Mouse (Mus musculus): Measurements from ENCODE around the gene Ralgapa2. TPM values are rescaled to one million over a fixed set of nuclear protein-coding genes. Genes with fewer than 3 reads are reported as not detected.

Gene Ralgapa2
- total and polyA plus RNA-seq, 3 experiments, result 9.2 to 9.6 TPM; not detected in 1

DNA sequence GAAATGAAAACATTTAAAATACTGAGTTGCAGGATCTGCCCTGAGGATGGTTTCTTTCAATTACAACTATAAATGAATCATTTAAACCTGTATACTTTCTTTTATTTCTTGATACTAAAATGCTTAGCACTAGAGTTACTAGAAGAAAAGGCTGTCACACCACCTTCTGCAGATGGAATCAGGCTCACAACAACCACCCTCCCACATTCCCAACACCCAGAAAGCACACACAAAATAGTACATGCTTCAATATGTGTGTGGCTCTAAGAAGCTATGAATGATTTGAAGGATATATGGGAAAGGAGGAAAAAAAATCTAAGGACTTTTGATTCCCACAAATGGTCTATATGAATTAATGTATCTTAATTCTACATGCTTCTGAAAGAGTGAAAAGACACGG lies 174.6 kb downstream of the Ralgapa2 start:
- no peaks in the 10 kb centered on the region for H3K79me2 ChIP-seq (ENCODE audit: control insufficient read depth, insufficient read depth, low read length, poor library complexity)
- no peaks in the 10 kb centered on the region; a peak in 1 of 4 replicates for H3K36me3 ChIP-seq (ENCODE audit: control insufficient read depth in 1 of 2, insufficient read depth in 2 of 2, low read length in 2 of 2)
- H3K27ac ChIP-seq (ENCODE audit: control insufficient read depth, low read depth, low read length), result no peak overlapping the region
- no peak overlapping the region for H3K9ac ChIP-seq (ENCODE audit: control insufficient read depth, low read depth, low read length, poor library complexity, severe bottlenecking)
- no peak for TF ChIP-seq JUND (IDR thresholded peaks at IDR 0.05; ENCODE audit: low read depth, low read length)
- TF ChIP-seq POLR2AphosphoS5 (IDR thresholded peaks at IDR 0.05; ENCODE audit: borderline replicate concordance, low read depth, low read length), result no peak
- no peak for TF ChIP-seq RCOR1 (IDR thresholded peaks at IDR 0.05; ENCODE audit: low read depth, low read length)
- no peak for TF ChIP-seq SMC3 (IDR thresholded peaks at IDR 0.05; ENCODE audit: low read depth, low read length)
- no peak for TF ChIP-seq SIN3A (IDR thresholded peaks at IDR 0.05; ENCODE audit: low read length)
- TF ChIP-seq USF2 (IDR thresholded peaks at IDR 0.05; ENCODE audit: borderline replicate concordance in 1 of 2, insufficient read depth in 1 of 2, low read depth in 1 of 2, low read length in 2 of 2), result no peak
- TF ChIP-seq EP300 (IDR thresholded peaks at IDR 0.05; ENCODE audit: low read depth in 1 of 2, low read length in 2 of 2), result no peak
- TF ChIP-seq ZMIZ1 (IDR thresholded peaks at IDR 0.05; ENCODE audit: low read depth, low read length), result no peak
- no peak for TF ChIP-seq MXI1 (IDR thresholded peaks at IDR 0.05; ENCODE audit: low read depth, low read length)
- TF ChIP-seq USF1 (IDR thresholded peaks at IDR 0.05; ENCODE audit: low read depth, low read length), result no peak
- TF ChIP-seq NELFE (IDR thresholded peaks at IDR 0.05; ENCODE audit: low read depth, low read length), result no peak
- no peaks in the 10 kb centered on the region for H3K27me3 ChIP-seq (ENCODE audit: control insufficient read depth in 1 of 2, insufficient read depth in 2 of 2, low read length in 2 of 2)
- H3K4me3 ChIP-seq (ENCODE audit: control insufficient read depth in 1 of 2, insufficient read depth in 1 of 2, low read depth in 2 of 2, low read length in 2 of 2), result no peak overlapping the region
- no peaks in the 10 kb centered on the region for H3K4me1 ChIP-seq (ENCODE audit: control insufficient read depth in 1 of 2, insufficient read depth in 2 of 2, low read length in 2 of 2)
- no peaks in the 10 kb centered on the region for H3K9me3 ChIP-seq (replicated peaks; ENCODE audit: insufficient read depth, low read length)
- DNase-seq (ENCODE audit: low read depth, low spot score), result no peak

DNA sequence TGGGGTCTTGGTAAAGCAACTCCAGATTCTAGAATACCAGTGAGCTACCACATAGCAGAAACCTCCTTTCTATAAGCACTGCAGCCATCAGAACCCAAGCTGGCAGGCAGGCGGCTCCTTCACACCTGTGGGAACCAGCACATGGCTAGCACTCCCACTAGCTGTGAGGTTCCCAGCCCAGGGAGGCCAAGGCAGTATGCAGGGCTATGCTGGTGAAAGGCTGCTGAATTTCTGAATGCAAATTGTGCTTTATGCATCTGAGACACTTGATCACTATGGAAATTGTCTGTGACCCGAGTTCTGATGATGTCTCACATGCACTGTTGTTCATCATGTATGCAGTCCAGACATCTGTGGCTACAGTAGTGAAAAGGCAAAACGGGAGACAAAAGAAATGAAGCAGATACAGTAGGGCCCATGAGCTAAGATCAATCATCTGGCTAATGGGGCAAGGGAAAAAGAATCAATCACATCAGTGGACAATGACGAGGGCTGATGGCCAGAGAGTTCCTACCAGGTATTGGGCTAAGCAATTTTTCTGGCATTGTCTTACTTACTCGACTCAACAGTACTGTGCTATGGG lies 180.2 kb downstream of the Ralgapa2 start:
- H3K27me3 ChIP-seq (ENCODE audit: control insufficient read depth in 1 of 2, insufficient read depth in 2 of 2, low read length in 2 of 2), result no peaks in the 10 kb centered on the region
- TF ChIP-seq ZMIZ1 (IDR thresholded peaks at IDR 0.05; ENCODE audit: low read depth, low read length) (no peak), MAX (IDR thresholded peaks at IDR 0.05; ENCODE audit: low read length) (no peak), TAL1 (IDR thresholded peaks at IDR 0.05; ENCODE audit: low read length) (no peak)
- no peaks in the 10 kb centered on the region for H3K36me3 ChIP-seq (ENCODE audit: control insufficient read depth in 1 of 2, insufficient read depth in 2 of 2, low read length in 2 of 2)
- H3K79me2 ChIP-seq (ENCODE audit: control insufficient read depth, insufficient read depth, low read length, poor library complexity), result no peaks in the 10 kb centered on the region
- no peak overlapping the region for H3K27ac ChIP-seq (ENCODE audit: control insufficient read depth, low read depth, low read length)
- no peak overlapping the region for H3K4me3 ChIP-seq (ENCODE audit: control insufficient read depth in 1 of 2, insufficient read depth in 1 of 2, low read depth in 2 of 2, low read length in 2 of 2)
- DNase-seq (ENCODE audit: low read depth, low spot score), result no peak
- H3K9ac ChIP-seq (ENCODE audit: control insufficient read depth, low read depth, low read length, poor library complexity, severe bottlenecking), result no peak overlapping the region
- no peaks in the 10 kb centered on the region for H3K9me3 ChIP-seq (replicated peaks; ENCODE audit: insufficient read depth, low read length)
- H3K4me1 ChIP-seq (ENCODE audit: control insufficient read depth in 1 of 2, insufficient read depth in 2 of 2, low read length in 2 of 2), result no peaks in the 10 kb centered on the region

DNA sequence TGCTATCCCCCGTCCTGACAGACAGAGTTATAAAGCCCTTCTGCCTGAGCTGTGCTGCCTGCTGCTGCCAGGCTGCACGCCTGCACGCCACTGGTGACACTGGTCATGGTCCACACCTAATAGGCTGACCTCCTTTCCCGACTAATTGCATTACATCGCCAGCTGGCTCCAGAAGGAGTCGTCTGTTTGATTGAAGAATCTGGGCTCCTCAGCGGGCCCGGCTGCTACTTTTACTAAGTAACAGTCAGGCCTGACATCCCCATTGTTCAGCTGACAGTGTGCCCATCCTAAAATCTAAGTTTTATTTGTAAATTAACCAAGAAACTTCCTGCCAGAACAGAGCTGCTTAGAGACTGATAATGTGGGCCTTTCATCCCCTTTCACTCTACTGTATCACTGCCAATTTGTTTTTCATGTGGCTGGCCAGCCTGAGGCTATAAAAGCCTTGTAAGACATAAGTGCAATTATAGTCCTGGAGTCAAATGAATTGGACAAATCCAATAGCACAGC lies 181.3 kb downstream of the Ralgapa2 start:
- H3K9me3 ChIP-seq (replicated peaks; ENCODE audit: insufficient read depth, low read length), result no peaks in the 10 kb centered on the region
- H3K4me1 ChIP-seq (ENCODE audit: control insufficient read depth in 1 of 2, insufficient read depth in 2 of 2, low read length in 2 of 2), result no peaks in the 10 kb centered on the region
- TF ChIP-seq MAZ (IDR thresholded peaks at IDR 0.05; ENCODE audit: low read depth, low read length) (no peak), ZKSCAN1 (IDR thresholded peaks at IDR 0.05; ENCODE audit: low read depth, low read length) (no peak), MYC (IDR thresholded peaks at IDR 0.05; ENCODE audit: low read depth, low read length) (no peak), USF1 (IDR thresholded peaks at IDR 0.05; ENCODE audit: low read depth, low read length) (no peak), MAFK (IDR thresholded peaks at IDR 0.05; ENCODE audit: borderline replicate concordance, low read depth, low read length) (no peak), CHD2 (IDR thresholded peaks at IDR 0.05; ENCODE audit: low read length) (no peak), HCFC1 (IDR thresholded peaks at IDR 0.05; ENCODE audit: low read depth, low read length) (no peak), GATA1 (IDR thresholded peaks at IDR 0.05; ENCODE audit: low read depth, low read length) (no peak), USF2 (IDR thresholded peaks at IDR 0.05; ENCODE audit: borderline replicate concordance in 1 of 2, insufficient read depth in 1 of 2, low read depth in 1 of 2, low read length in 2 of 2) (no peak), KAT2A (conservative IDR thresholded peaks at IDR 0.05; ENCODE audit: low read depth, low read length) (no peak), TCF12 (IDR thresholded peaks at IDR 0.05; ENCODE audit: low read depth, low read length) (no peak), SIN3A (IDR thresholded peaks at IDR 0.05; ENCODE audit: low read length) (no peak), MYB (IDR thresholded peaks at IDR 0.05; ENCODE audit: low read depth, low read length) (no peak), TAL1 (IDR thresholded peaks at IDR 0.05; ENCODE audit: low read length) (no peak), UBTF (IDR thresholded peaks at IDR 0.05; ENCODE audit: borderline replicate concordance, insufficient read depth, low read depth, low read length) (no peak), POLR2AphosphoS5 (IDR thresholded peaks at IDR 0.05; ENCODE audit: borderline replicate concordance, low read depth, low read length) (no peak), JUND (IDR thresholded peaks at IDR 0.05; ENCODE audit: low read depth, low read length) (no peak)
- H3K27ac ChIP-seq (ENCODE audit: control insufficient read depth, low read depth, low read length), result no peak overlapping the region
- H3K9ac ChIP-seq (ENCODE audit: control insufficient read depth, low read depth, low read length, poor library complexity, severe bottlenecking), result no peak overlapping the region
- no peaks in the 10 kb centered on the region for H3K36me3 ChIP-seq (ENCODE audit: control insufficient read depth in 1 of 2, insufficient read depth in 2 of 2, low read length in 2 of 2)
- H3K79me2 ChIP-seq (ENCODE audit: control insufficient read depth, insufficient read depth, low read length, poor library complexity), result no peaks in the 10 kb centered on the region
- no peak overlapping the region for H3K4me3 ChIP-seq (ENCODE audit: control insufficient read depth in 1 of 2, insufficient read depth in 1 of 2, low read depth in 2 of 2, low read length in 2 of 2)
- no peak for DNase-seq (ENCODE audit: low read depth, low spot score)
- H3K27me3 ChIP-seq (ENCODE audit: control insufficient read depth in 1 of 2, insufficient read depth in 2 of 2, low read length in 2 of 2), result no peaks in the 10 kb centered on the region
